Mouse (Mus musculus): ENCODE data around the gene Hddc3. TPM values are rescaled to one million over a fixed set of nuclear protein-coding genes. Genes with fewer than 3 reads are reported as not detected.
A peak's percentile ranks its signal among the peaks of the same experiment; 100 is the strongest.

The Hddc3 gene
- polyA plus RNA-seq, 1 experiment from 2014 or later, result 27.4 TPM

DNA sequence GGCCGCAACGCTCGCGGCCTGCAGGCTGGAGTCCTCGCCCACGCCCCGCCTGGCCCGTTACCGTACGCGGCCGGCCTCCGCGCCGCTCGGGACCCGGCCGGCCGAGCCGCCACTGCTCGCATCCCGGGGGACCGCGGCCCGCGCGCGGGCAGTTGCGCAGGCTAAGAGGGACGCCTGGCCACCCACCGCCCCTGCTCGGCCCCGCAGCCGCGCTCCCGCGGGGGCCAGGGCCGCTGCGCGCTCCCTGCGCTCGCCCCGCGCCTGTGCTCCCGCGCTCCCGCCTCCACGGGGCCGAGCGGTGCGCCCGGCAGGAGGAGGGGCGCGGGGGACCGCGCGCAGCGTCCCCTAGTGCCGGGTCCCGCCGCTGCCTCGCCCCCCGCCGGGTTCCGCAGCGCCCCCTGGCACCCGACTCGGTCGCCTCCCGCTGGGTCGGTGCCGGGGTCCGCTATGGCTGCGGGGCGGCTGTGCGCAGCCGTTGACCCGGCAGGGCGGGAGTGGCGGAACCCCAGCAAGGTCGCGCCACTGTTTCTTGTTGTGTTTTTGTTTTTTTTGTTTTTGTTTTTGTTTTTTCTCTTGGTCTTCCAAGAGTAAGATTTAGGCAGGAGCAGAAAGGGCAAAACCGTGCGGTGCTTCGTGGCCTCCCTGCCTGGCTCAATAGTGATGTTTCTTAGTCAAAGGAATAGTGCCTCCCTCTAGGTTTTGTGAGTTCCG is 28.3 kb downstream of the Hddc3 start, which contains the start of gene Man2a2:
Gene Man2a2, minus strand, starts transcription at position 335 of the 711 bp plus-strand sequence.
- Histone ChIP-seq H3K27ac (peak within 1 kb of the TSS; percentile 90), H3K27me3 (no peaks in the 10 kb centered on the region), H3K9me3 (no peaks in the 10 kb centered on the region), H3K4me3 (peak within 1 kb of the TSS; percentile 79), H3K4me1 (peaks cover 15% of the 10 kb centered on the region), H3K36me3 (peaks cover 24% of the 10 kb centered on the region), H3K4me2 (replicated peaks) (peak within 1 kb of the TSS; percentile 67), H3K9ac (peak within 1 kb of the TSS; percentile 81)
- ATAC-seq (ENCODE audit: insufficient number of reproducible peaks, insufficient read depth, low FRiP score, low TSS enrichment), result peak; percentile 65
- under 1% methylated on average over 84 of the region's 86 CpGs for WGBS

DNA sequence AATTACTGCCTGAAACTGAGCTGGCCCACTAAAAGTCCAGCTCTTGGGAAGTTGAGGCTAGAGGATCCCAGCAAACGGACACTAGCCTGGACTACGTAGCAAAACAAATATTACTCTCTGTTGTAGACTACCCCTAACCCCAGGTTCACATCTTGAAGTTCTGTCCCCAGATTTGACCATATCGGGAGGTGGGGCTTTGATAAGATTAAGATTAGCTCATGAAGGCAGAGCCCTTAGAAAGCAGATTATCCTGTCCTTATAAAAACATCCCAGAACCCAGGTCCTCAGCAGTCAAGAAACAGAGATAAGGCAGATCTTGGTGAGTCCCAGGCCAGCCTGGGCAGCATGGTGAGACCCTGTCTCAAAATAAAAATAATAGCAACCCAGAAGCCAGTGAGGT is 29.3 kb downstream of the Hddc3 start:
- no peak overlapping the region for H3K4me3 ChIP-seq
- no peaks in the 10 kb centered on the region for H3K27me3 ChIP-seq
- 76% methylated on average over 3 of the region's 3 CpGs for WGBS
- H3K4me1 ChIP-seq, result peaks cover 15% of the 10 kb centered on the region
- ATAC-seq (ENCODE audit: insufficient number of reproducible peaks, insufficient read depth, low FRiP score, low TSS enrichment), result no peak
- H3K36me3 ChIP-seq, result peaks cover 15% of the 10 kb centered on the region
- H3K9me3 ChIP-seq, result no peaks in the 10 kb centered on the region
- no peak overlapping the region for H3K27ac ChIP-seq
- H3K4me2 ChIP-seq (replicated peaks), result no peak overlapping the region
- H3K9ac ChIP-seq, result no peak overlapping the region

DNA sequence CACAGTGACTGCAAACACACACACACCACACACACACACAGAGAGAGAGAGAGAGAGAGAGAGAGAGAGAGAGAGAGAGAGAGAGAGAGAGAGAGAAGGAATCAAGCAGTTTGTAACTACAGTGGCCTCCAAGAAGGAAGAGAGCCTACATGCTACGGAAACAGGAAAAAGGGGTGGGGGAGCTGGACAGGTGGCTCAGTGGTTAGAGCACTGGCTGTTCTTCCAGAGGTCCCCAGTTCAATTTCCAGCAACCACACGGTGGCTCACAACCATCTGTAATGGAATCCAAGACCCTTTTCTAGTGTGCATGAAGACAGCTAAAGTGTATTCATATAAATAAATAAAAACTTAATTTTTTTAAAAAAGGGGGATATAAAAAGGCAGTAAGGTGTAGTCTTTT is 29.8 kb downstream of the Hddc3 start:
- no peak for ATAC-seq (ENCODE audit: insufficient number of reproducible peaks, insufficient read depth, low FRiP score, low TSS enrichment)
- no peak overlapping the region for H3K4me2 ChIP-seq (replicated peaks)
- peaks cover 15% of the 10 kb centered on the region for H3K4me1 ChIP-seq
- no peaks in the 10 kb centered on the region for H3K9me3 ChIP-seq
- H3K27me3 ChIP-seq, result no peaks in the 10 kb centered on the region
- no peak overlapping the region for H3K4me3 ChIP-seq
- WGBS, result 62% methylated on average over 2 of the region's 2 CpGs
- peaks cover 10% of the 10 kb centered on the region for H3K36me3 ChIP-seq
- no peak overlapping the region for H3K27ac ChIP-seq
- H3K9ac ChIP-seq, result no peak overlapping the region

DNA sequence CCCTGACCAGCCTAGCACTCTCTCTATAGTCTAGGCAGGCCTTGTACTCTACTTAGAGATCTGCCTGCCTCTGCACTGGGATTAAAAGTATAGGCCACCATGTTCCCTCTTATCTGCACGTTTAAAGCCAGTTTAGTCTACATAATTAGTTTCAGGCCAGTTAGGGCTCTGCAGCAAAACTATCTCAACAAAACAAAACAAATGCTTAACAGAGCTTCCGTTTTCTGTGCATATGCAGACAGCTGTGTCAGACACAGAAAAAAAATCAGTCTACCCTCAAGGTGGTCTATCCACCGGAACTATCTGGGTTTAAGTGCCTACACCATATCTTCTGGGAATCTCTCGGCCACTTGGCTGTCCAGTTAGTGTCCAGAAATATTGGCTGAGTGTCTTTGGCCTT is 30.4 kb downstream of the Hddc3 start:
- WGBS, result 68% methylated on average over 4 of the region's 4 CpGs
- H3K4me3 ChIP-seq, result no peak overlapping the region
- no peak overlapping the region for H3K4me2 ChIP-seq (replicated peaks)
- H3K9ac ChIP-seq, result no peak overlapping the region
- no peak for ATAC-seq (ENCODE audit: insufficient number of reproducible peaks, insufficient read depth, low FRiP score, low TSS enrichment)
- peaks cover 3% of the 10 kb centered on the region for H3K36me3 ChIP-seq
- H3K4me1 ChIP-seq, result peaks cover 15% of the 10 kb centered on the region
- H3K27ac ChIP-seq, result no peak overlapping the region
- no peaks in the 10 kb centered on the region for H3K27me3 ChIP-seq
- no peaks in the 10 kb centered on the region for H3K9me3 ChIP-seq

DNA sequence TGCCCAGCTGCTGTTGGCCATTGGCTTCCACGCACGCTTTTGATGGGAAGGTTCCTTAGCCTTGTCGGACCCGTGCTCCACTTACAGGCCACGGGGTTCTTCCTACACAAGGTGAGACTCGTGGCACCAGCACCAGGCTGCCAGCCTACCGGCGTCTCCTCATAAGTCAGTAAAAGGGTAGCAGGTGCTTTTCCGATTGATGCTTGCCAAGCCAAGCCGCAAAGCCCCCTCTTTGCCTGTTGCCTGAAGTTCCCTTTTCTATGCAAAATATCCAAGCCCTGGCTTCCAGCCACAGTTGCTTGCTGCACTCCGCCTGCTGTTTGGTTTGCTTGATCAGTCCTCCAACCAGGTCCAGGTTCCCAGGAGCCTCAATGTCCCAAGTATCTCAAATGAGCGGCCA is 30.9 kb downstream of the Hddc3 start:
- H3K9ac ChIP-seq, result no peak overlapping the region
- H3K9me3 ChIP-seq, result no peaks in the 10 kb centered on the region
- H3K27me3 ChIP-seq, result no peaks in the 10 kb centered on the region
- H3K4me2 ChIP-seq (replicated peaks), result no peak overlapping the region
- 0 out of 2 replicates have a peak, but pooled peaks cover 3% of the 10 kb centered on the region for H3K36me3 ChIP-seq
- WGBS, result 82% methylated on average over 12 of the region's 12 CpGs
- no peak for ATAC-seq (ENCODE audit: insufficient number of reproducible peaks, insufficient read depth, low FRiP score, low TSS enrichment)
- H3K4me1 ChIP-seq, result peaks cover 15% of the 10 kb centered on the region
- H3K27ac ChIP-seq, result no peak overlapping the region
- H3K4me3 ChIP-seq, result no peak overlapping the region

DNA sequence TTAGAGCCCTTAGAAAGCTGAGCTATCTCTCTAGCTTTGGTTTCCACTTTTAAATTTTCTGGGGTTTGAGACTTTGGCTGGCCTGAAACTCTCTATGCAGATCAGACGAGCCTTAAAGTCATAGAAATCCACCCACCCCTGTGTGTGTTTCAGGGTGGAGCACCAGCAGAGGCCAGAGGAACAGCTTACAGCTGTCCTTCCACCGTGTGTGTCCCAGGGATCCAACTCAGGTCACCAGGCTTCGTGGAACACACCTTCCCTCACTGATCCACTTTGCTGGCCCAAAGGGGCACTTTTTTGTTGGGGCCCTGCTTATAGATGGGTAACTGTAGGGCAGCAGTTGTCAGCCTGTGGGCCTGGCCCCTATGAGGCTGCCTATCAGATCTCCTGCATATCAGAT is 31.4 kb downstream of the Hddc3 start:
- Histone ChIP-seq H3K27me3 (no peaks in the 10 kb centered on the region), H3K27ac (no peak overlapping the region), H3K4me3 (no peak overlapping the region), H3K4me1 (peaks cover 11% of the 10 kb centered on the region), H3K4me2 (replicated peaks) (no peak overlapping the region), H3K9ac (no peak overlapping the region), H3K9me3 (no peaks in the 10 kb centered on the region), H3K36me3 (0 out of 2 replicates have a peak, but pooled peaks cover 3% of the 10 kb centered on the region)
- WGBS, result 62% methylated on average over 3 of the region's 3 CpGs
- ATAC-seq (ENCODE audit: insufficient number of reproducible peaks, insufficient read depth, low FRiP score, low TSS enrichment), result no peak

DNA sequence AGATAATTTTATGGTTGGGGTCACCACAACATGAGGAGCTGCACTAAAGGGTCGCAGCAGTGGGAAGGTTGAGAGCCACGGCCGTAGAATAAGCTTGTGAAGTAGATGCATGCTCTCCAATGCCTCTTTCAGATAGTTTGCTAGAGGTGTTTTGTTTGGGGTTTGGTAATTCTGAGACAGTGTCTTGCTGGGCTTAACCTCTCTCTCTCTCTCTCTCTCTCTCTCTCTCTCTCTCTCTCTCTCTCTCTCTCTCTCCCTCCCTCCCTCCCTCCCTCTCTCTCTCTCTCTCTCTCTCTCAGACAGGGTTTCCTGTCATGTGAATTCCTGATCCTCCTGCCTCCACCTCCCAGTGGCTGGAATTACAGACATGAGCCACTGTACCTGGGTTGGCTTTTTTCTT is 31.8 kb downstream of the Hddc3 start:
- H3K27ac ChIP-seq, result no peak overlapping the region
- no peak overlapping the region for H3K4me3 ChIP-seq
- 81% methylated on average over 3 of the region's 3 CpGs for WGBS
- no peak for ATAC-seq (ENCODE audit: insufficient number of reproducible peaks, insufficient read depth, low FRiP score, low TSS enrichment)
- no peak overlapping the region for H3K9ac ChIP-seq
- no peaks in the 10 kb centered on the region for H3K27me3 ChIP-seq
- H3K4me2 ChIP-seq (replicated peaks), result no peak overlapping the region
- peaks cover 6% of the 10 kb centered on the region for H3K4me1 ChIP-seq
- H3K36me3 ChIP-seq, result 0 out of 2 replicates have a peak, but pooled peaks cover 3% of the 10 kb centered on the region
- no peaks in the 10 kb centered on the region for H3K9me3 ChIP-seq

DNA sequence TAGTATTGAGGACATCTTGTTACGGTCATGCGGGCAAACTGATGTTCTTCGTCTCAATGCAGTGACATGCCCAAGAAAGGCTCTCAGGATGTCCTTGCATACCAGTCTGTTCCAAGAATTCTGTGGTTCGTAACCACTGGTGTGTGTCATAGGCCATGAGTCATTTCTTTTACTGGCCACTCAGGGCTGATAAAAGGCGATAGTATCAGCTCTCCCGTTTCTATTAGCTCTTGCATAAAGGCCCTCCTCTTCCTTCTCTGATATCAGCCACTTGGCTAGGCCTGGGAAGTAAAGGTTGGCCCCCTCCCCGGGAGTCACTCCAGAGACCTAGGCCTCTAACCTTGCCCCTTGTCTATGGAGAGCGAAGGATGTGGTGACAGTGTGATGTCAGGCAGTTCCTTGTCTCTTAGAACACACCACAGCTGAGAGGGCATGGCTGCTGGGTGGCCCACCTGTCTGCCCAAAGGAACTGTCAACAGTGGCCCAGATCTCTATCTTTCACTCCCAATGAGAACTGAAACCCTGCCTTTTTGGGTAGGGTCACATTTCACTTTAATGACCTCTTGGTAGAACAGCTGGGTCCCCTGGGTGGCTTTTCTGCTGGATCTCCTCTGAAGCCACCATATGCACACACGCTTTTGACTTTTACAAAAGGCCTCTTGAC is 32.6 kb downstream of the Hddc3 start:
- no peaks in the 10 kb centered on the region; the same call in 1 of the 2 replicates for H3K4me1 ChIP-seq
- no peak for ATAC-seq (ENCODE audit: insufficient number of reproducible peaks, insufficient read depth, low FRiP score, low TSS enrichment)
- 77% methylated on average over 9 of the region's 9 CpGs for whole genome bisulfite sequencing
- H3K27me3 ChIP-seq, result no peaks in the 10 kb centered on the region
- 0 out of 2 replicates have a peak, but pooled peaks cover 3% of the 10 kb centered on the region for H3K36me3 ChIP-seq
- no peak overlapping the region for H3K27ac ChIP-seq
- H3K9ac ChIP-seq, result no peak overlapping the region
- H3K4me3 ChIP-seq, result no peak overlapping the region
- H3K9me3 ChIP-seq, result no peaks in the 10 kb centered on the region
- H3K4me2 ChIP-seq (replicated peaks), result no peak overlapping the region

DNA sequence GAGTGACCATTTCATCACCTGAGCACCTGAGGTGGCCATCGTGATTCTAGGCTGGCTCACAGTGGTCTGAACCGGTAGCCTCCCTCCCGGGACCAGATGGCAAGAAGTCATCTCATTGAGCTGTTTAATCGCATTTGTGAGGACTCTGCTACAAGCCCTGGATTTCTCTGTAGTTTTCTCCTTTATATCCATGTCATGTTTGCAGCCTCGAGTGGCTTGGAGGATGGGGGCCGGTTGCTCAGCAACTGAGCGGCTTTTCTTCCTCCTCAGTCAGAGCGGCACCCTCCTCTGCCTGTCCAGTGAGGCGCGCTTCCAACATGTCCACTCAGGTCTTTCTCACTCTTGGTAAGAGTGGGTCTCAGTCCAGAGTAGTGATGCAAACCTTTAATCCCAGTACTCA is 33.3 kb downstream of the Hddc3 start:
- Histone ChIP-seq H3K9ac (no peak overlapping the region), H3K4me1 (no peaks in the 10 kb centered on the region), H3K36me3 (0 out of 2 replicates have a peak, but pooled peaks cover 3% of the 10 kb centered on the region), H3K27ac (no peak overlapping the region), H3K27me3 (no peaks in the 10 kb centered on the region), H3K4me3 (no peak overlapping the region), H3K9me3 (no peaks in the 10 kb centered on the region), H3K4me2 (replicated peaks) (no peak overlapping the region)
- 85% methylated on average over 10 of the region's 10 CpGs for WGBS
- no peak for ATAC-seq (ENCODE audit: insufficient number of reproducible peaks, insufficient read depth, low FRiP score, low TSS enrichment)

DNA sequence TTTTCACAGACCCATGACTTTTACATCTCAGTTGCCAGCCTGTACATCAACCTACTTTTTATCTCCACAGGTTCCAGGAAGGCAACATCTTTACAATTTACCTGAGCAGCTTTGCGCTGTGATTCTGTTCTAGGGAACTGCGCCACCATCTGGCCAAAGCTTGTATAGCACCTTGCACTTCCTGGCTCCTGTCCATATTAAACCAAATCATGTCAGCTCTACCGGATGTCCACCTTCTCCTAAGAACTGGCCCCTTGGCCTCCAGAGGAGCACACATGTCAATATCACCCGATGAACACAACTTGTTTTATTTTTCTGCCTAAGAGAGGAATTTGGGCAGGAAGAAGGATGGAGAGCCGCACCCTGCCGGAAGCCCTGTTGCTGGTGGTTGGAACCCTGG is 34.6 kb downstream of the Hddc3 start:
- Histone ChIP-seq H3K36me3 (0 out of 2 replicates have a peak, but pooled peaks cover 3% of the 10 kb centered on the region), H3K4me3 (no peak overlapping the region), H3K4me1 (no peaks in the 10 kb centered on the region), H3K9ac (no peak overlapping the region), H3K27me3 (no peaks in the 10 kb centered on the region), H3K9me3 (no peaks in the 10 kb centered on the region), H3K4me2 (replicated peaks) (no peak overlapping the region), H3K27ac (no peak overlapping the region)
- WGBS, result 38% methylated on average over 6 of the region's 6 CpGs
- no peak for ATAC-seq (ENCODE audit: insufficient number of reproducible peaks, insufficient read depth, low FRiP score, low TSS enrichment)

DNA sequence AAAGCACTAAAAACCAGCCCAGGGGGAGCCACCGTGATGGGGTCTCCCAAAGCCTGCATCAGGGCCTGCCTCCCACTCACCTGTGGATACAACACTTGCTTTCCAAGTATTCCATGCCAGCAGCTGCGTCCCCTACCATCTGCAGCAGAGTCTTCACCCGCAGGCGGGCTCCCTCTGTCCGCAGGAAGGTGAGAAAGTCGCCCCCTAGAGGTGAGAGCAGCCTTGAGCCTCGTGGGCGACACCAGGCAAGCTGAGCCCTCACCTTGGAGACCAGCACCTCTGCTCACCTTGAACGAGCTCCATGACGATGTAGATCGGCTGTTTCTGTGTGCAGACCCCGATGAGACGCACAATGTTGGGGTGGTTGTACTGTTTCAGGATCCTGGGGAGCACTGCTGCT is 36.6 kb downstream of the Hddc3 start:
- H3K27me3 ChIP-seq, result no peaks in the 10 kb centered on the region
- H3K4me2 ChIP-seq (replicated peaks), result no peak overlapping the region
- H3K9ac ChIP-seq, result no peak overlapping the region
- H3K4me3 ChIP-seq, result no peak overlapping the region
- H3K27ac ChIP-seq, result no peak overlapping the region
- WGBS, result 66% methylated on average over 13 of the region's 13 CpGs
- 0 out of 2 replicates have a peak, but pooled peaks cover 3% of the 10 kb centered on the region for H3K36me3 ChIP-seq
- H3K9me3 ChIP-seq, result no peaks in the 10 kb centered on the region
- ATAC-seq (ENCODE audit: insufficient number of reproducible peaks, insufficient read depth, low FRiP score, low TSS enrichment), result no peak
- no peaks in the 10 kb centered on the region for H3K4me1 ChIP-seq

DNA sequence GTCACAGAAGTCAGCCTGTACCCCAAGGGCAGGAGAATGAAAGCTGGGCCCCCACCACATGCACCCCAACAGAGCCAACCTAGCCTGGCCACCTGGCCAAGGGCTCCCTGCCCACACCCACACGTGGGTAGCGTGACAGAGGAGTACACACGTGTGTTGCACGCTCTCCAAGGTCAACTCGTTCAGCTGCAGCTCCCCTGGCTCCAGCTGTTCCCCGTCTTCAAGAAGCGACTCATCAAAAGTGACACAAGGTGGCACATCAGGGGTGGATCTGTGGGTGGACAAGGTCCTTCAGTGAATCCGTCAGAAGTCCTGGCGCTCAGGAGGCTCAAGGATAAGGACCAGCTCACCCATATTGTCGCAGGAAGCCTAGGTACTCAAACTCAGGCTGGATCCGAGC is 40.0 kb downstream of the Hddc3 start:
- Histone ChIP-seq H3K27ac (no peak overlapping the region), H3K27me3 (no peaks in the 10 kb centered on the region), H3K9ac (no peak overlapping the region), H3K4me1 (peaks cover 15% of the 10 kb centered on the region), H3K36me3 (0 out of 2 replicates have a peak, but pooled peaks cover 3% of the 10 kb centered on the region), H3K9me3 (no peaks in the 10 kb centered on the region), H3K4me2 (replicated peaks) (no peak overlapping the region), H3K4me3 (no peak overlapping the region)
- 69% methylated on average over 11 of the region's 11 CpGs for WGBS
- ATAC-seq (ENCODE audit: insufficient number of reproducible peaks, insufficient read depth, low FRiP score, low TSS enrichment), result no peak

Measured in embryonic facial prominence, embryonic 12.5 days (tissue).